Mouse (Mus musculus): ENCODE results near the gene Cited4. TPM values are rescaled to one million over a fixed set of nuclear protein-coding genes. Genes with fewer than 3 reads are reported as not detected.

The Cited4 gene
- polyA plus RNA-seq, 1 experiment from 2014 or later = 26.4 TPM

GRCm38 (mm10) chr4:120680953-120681352 is 14.6 kb downstream of the Cited4 start:
- 57% methylated on average over 7 of the region's 7 CpGs for WGBS
- Histone ChIP-seq H3K9ac (no peak overlapping the region), H3K9me3 (replicated peaks) (no peaks in the 10 kb centered on the region), H3K36me3 (no peaks in the 10 kb centered on the region), H3K4me1 (replicated peaks) (no peaks in the 10 kb centered on the region), H3K4me2 (no peak overlapping the region), H3K4me3 (no peak overlapping the region), H3K27ac (no peak overlapping the region), H3K27me3 (no peaks in the 10 kb centered on the region)
- no peak for ATAC-seq (replicated peaks; ENCODE audit: insufficient number of reproducible peaks, insufficient read depth, low FRiP score, low read depth)

- WGBS = 29% methylated on average over 10 of the region's 10 CpGs
Measured at GRCm38 (mm10) chr4:120682168-120682567, 15.8 kb downstream of the Cited4 start.

GRCm38 (mm10) chr4:120683278-120683997 is 17.1 kb downstream of the Cited4 start:
- Histone ChIP-seq H3K4me2 (no peak overlapping the region), H3K4me1 (replicated peaks) (no peaks in the 10 kb centered on the region), H3K4me3 (no peak overlapping the region), H3K36me3 (no peaks in the 10 kb centered on the region), H3K9me3 (replicated peaks) (no peaks in the 10 kb centered on the region), H3K27ac (no peak overlapping the region), H3K9ac (no peak overlapping the region), H3K27me3 (no peaks in the 10 kb centered on the region)
- WGBS = 49% methylated on average over 9 of the region's 9 CpGs
- ATAC-seq (replicated peaks; ENCODE audit: insufficient number of reproducible peaks, insufficient read depth, low FRiP score, low read depth) = no peak

More at GRCm38 (mm10) chr4:120682168-120682567, 15.8 kb downstream of the Cited4 start:
- Histone ChIP-seq H3K9me3 (replicated peaks) (no peaks in the 10 kb centered on the region), H3K4me1 (replicated peaks) (no peaks in the 10 kb centered on the region), H3K9ac (no peak overlapping the region), H3K4me3 (no peak overlapping the region), H3K36me3 (no peaks in the 10 kb centered on the region), H3K27ac (no peak overlapping the region), H3K4me2 (no peak overlapping the region), H3K27me3 (no peaks in the 10 kb centered on the region)
- ATAC-seq (replicated peaks; ENCODE audit: insufficient number of reproducible peaks, insufficient read depth, low FRiP score, low read depth) = no peak

GRCm38 (mm10) chr4:120687282-120687681 is 20.9 kb downstream of the Cited4 start:
- H3K9me3 ChIP-seq (replicated peaks) = no peaks in the 10 kb centered on the region
- H3K36me3 ChIP-seq = no peaks in the 10 kb centered on the region
- no peaks in the 10 kb centered on the region for H3K4me1 ChIP-seq (replicated peaks)
- no peak overlapping the region for H3K27ac ChIP-seq
- no peaks in the 10 kb centered on the region for H3K27me3 ChIP-seq
- no peak for ATAC-seq (replicated peaks; ENCODE audit: insufficient number of reproducible peaks, insufficient read depth, low FRiP score, low read depth)
- no peak overlapping the region for H3K4me3 ChIP-seq
- H3K4me2 ChIP-seq = no peak overlapping the region
- no peak overlapping the region for H3K9ac ChIP-seq
- 62% methylated on average over 6 of the region's 6 CpGs for WGBS

GRCm38 (mm10) chr4:120689317-120689716 is 22.9 kb downstream of the Cited4 start:
- Histone ChIP-seq H3K27me3 (peaks cover 7% of the 10 kb centered on the region; the same call in 1 of the 2 replicates), H3K27ac (no peak overlapping the region), H3K4me1 (replicated peaks) (no peaks in the 10 kb centered on the region), H3K4me2 (no peak overlapping the region), H3K9me3 (replicated peaks) (no peaks in the 10 kb centered on the region), H3K4me3 (no peak overlapping the region), H3K9ac (no peak overlapping the region), H3K36me3 (no peaks in the 10 kb centered on the region)
- no peak for ATAC-seq (replicated peaks; ENCODE audit: insufficient number of reproducible peaks, insufficient read depth, low FRiP score, low read depth)
- 65% methylated on average over 6 of the region's 6 CpGs for WGBS

GRCm38 (mm10) chr4:120692717-120693116 is 26.3 kb downstream of the Cited4 start:
- Histone ChIP-seq H3K4me2 (no peak overlapping the region), H3K4me1 (replicated peaks) (0 out of 2 replicates have a peak, but pooled peaks cover 2% of the 10 kb centered on the region), H3K36me3 (no peaks in the 10 kb centered on the region), H3K9ac (no peak overlapping the region), H3K9me3 (replicated peaks) (no peaks in the 10 kb centered on the region), H3K27me3 (peaks cover 23% of the 10 kb centered on the region), H3K27ac (no peak overlapping the region), H3K4me3 (no peak overlapping the region)
- 39% methylated on average over 10 of the region's 10 CpGs for WGBS
- ATAC-seq (replicated peaks; ENCODE audit: insufficient number of reproducible peaks, insufficient read depth, low FRiP score, low read depth) = no peak

GRCm38 (mm10) chr4:120697353-120697752 is 31.0 kb downstream of the Cited4 start:
- Histone ChIP-seq H3K4me2 (no peak overlapping the region), H3K4me3 (no peak overlapping the region), H3K27me3 (peaks cover 54% of the 10 kb centered on the region), H3K9ac (no peak overlapping the region), H3K9me3 (replicated peaks) (no peaks in the 10 kb centered on the region), H3K36me3 (no peaks in the 10 kb centered on the region), H3K4me1 (replicated peaks) (0 out of 2 replicates have a peak, but pooled peaks cover 2% of the 10 kb centered on the region), H3K27ac (no peak overlapping the region)
- WGBS = 87% methylated on average over 8 of the region's 8 CpGs
- no peak for ATAC-seq (replicated peaks; ENCODE audit: insufficient number of reproducible peaks, insufficient read depth, low FRiP score, low read depth)

GRCm38 (mm10) chr4:120697799-120698484 is 31.6 kb downstream of the Cited4 start:
- H3K27ac ChIP-seq = no peak overlapping the region
- ATAC-seq (replicated peaks; ENCODE audit: insufficient number of reproducible peaks, insufficient read depth, low FRiP score, low read depth) = no peak; the same call in 1 of the 2 replicates
- H3K9me3 ChIP-seq (replicated peaks) = no peaks in the 10 kb centered on the region
- 17% methylated on average over 35 of the region's 35 CpGs for WGBS
- H3K4me3 ChIP-seq = no peak overlapping the region
- H3K4me2 ChIP-seq = peak overlapping the region; percentile 15; the same call in 1 of the 2 replicates
- no peak overlapping the region for H3K9ac ChIP-seq
- 0 out of 2 replicates have a peak, but pooled peaks cover 2% of the 10 kb centered on the region for H3K4me1 ChIP-seq (replicated peaks)
- H3K27me3 ChIP-seq = peaks cover 60% of the 10 kb centered on the region
- no peaks in the 10 kb centered on the region for H3K36me3 ChIP-seq

- Histone ChIP-seq H3K4me2 (no peak overlapping the region), H3K9me3 (replicated peaks) (no peaks in the 10 kb centered on the region), H3K9ac (no peak overlapping the region), H3K4me1 (replicated peaks) (0 out of 2 replicates have a peak, but pooled peaks cover 2% of the 10 kb centered on the region), H3K27me3 (peaks cover 55% of the 10 kb centered on the region), H3K36me3 (no peaks in the 10 kb centered on the region), H3K4me3 (no peak overlapping the region), H3K27ac (no peak overlapping the region)
- 76% methylated on average over 3 of the region's 3 CpGs for WGBS
- ATAC-seq (replicated peaks; ENCODE audit: insufficient number of reproducible peaks, insufficient read depth, low FRiP score, low read depth) = no peak
Measured at GRCm38 (mm10) chr4:120701180-120701579, 34.8 kb downstream of the Cited4 start.

GRCm38 (mm10) chr4:120702056-120702455 is 35.7 kb downstream of the Cited4 start:
- Histone ChIP-seq H3K36me3 (no peaks in the 10 kb centered on the region), H3K9ac (no peak overlapping the region), H3K4me2 (no peak overlapping the region), H3K4me3 (no peak overlapping the region), H3K9me3 (replicated peaks) (no peaks in the 10 kb centered on the region), H3K27me3 (peaks cover 47% of the 10 kb centered on the region), H3K27ac (no peak overlapping the region), H3K4me1 (replicated peaks) (0 out of 2 replicates have a peak, but pooled peaks cover 2% of the 10 kb centered on the region)
- ATAC-seq (replicated peaks; ENCODE audit: insufficient number of reproducible peaks, insufficient read depth, low FRiP score, low read depth) = no peak
- 72% methylated on average over 8 of the region's 8 CpGs for WGBS

- Histone ChIP-seq H3K4me1 (replicated peaks) (0 out of 2 replicates have a peak, but pooled peaks cover 2% of the 10 kb centered on the region), H3K36me3 (no peaks in the 10 kb centered on the region), H3K27me3 (peaks cover 43% of the 10 kb centered on the region), H3K27ac (no peak overlapping the region), H3K9ac (no peak overlapping the region), H3K4me3 (no peak overlapping the region), H3K9me3 (replicated peaks) (no peaks in the 10 kb centered on the region), H3K4me2 (no peak overlapping the region)
- no peak for ATAC-seq (replicated peaks; ENCODE audit: insufficient number of reproducible peaks, insufficient read depth, low FRiP score, low read depth)
- WGBS = 83% methylated on average over 2 of the region's 2 CpGs
Measured at GRCm38 (mm10) chr4:120702511-120702910, 36.1 kb downstream of the Cited4 start.

Measured in heart, embryonic 15.5 days (tissue).